Mouse (Mus musculus) cortical plate, adult 2 months (tissue): ENCODE results near the gene Bend5.

Source experiments
- CTCF ChIP-seq: fragments of 200-500 bp; IDR thresholded peaks from 2 replicates; pipeline ENCODE4 v1.5.1; 2011; ENCODE audit warnings: mild to moderate bottlenecking, control low read depth, low read length; ENCODE audit not compliant: insufficient read depth; ENCODE audit errors: extremely low read depth
- POLR2A ChIP-seq: fragments of 200-500 bp; IDR thresholded peaks from 2 replicates; pipeline ENCODE4 v1.6.1; 2011; ENCODE audit warnings: mild to moderate bottlenecking, low read length, control low read depth; ENCODE audit not compliant: insufficient read depth; ENCODE audit errors: extremely low read depth

GRCm38 (mm10) chr4:111495949-111496348 lies 81.1 kb downstream of the Bend5 start:
- TF ChIP-seq CTCF (peak; percentile 86), POLR2A (no peak)
